Mouse (Mus musculus): Measurements from ENCODE around the gene Nol3. TPM values are rescaled to one million over a fixed set of nuclear protein-coding genes. Genes with fewer than 3 reads are reported as not detected.

Gene Nol3
- polyA plus RNA-seq, 1 experiment from 2014 or later: 3.1 TPM

GRCm38 (mm10) chr8:105305211-105306145 is 29.5 kb downstream of the Nol3 start, which contains the start of gene Elmo3:
TSS of gene Elmo3 (plus strand) at chr8:105305601.
- WGBS: 6% methylated on average over 27 of the region's 30 CpGs

GRCm38 (mm10) chr8:105306146-105306691 is 30.3 kb downstream of the Nol3 start:
- WGBS: 34% methylated on average over 5 of the region's 5 CpGs

More at GRCm38 (mm10) chr8:105305211-105306145, 29.5 kb downstream of the Nol3 start, which contains the start of gene Elmo3:
- no peaks in the 10 kb centered on the region for H3K9me3 ChIP-seq
- H3K4me3 ChIP-seq: peak within 1 kb of the TSS; percentile 38
- ATAC-seq (ENCODE audit: insufficient number of reproducible peaks, low FRiP score, low TSS enrichment, low read depth): peak; percentile 64
- H3K4me2 ChIP-seq: peak within 1 kb of the TSS; percentile 75
- H3K4me1 ChIP-seq: peaks cover 28% of the 10 kb centered on the region
- H3K36me3 ChIP-seq: peaks cover 66% of the 10 kb centered on the region
- H3K9ac ChIP-seq: peak within 1 kb of the TSS; percentile 42
- no peaks in the 10 kb centered on the region for H3K27me3 ChIP-seq
- H3K27ac ChIP-seq: peak within 1 kb of the TSS; percentile 83

GRCm38 (mm10) chr8:105307670-105308069 is 31.7 kb downstream of the Nol3 start:
- H3K4me1 ChIP-seq: peaks cover 28% of the 10 kb centered on the region
- H3K9me3 ChIP-seq: no peaks in the 10 kb centered on the region
- ATAC-seq (ENCODE audit: insufficient number of reproducible peaks, low FRiP score, low TSS enrichment, low read depth): no peak
- no peak overlapping the region for H3K9ac ChIP-seq
- H3K36me3 ChIP-seq: peaks cover 66% of the 10 kb centered on the region
- H3K4me2 ChIP-seq: no peak overlapping the region
- no peaks in the 10 kb centered on the region for H3K27me3 ChIP-seq
- H3K4me3 ChIP-seq: no peak overlapping the region
- no peak overlapping the region for H3K27ac ChIP-seq
- 94% methylated on average over 13 of the region's 13 CpGs for WGBS

More at GRCm38 (mm10) chr8:105306146-105306691, 30.3 kb downstream of the Nol3 start:
- H3K27ac ChIP-seq: peak overlapping the region; percentile 83
- H3K4me1 ChIP-seq: peaks cover 28% of the 10 kb centered on the region
- peak overlapping the region; percentile 75 for H3K4me2 ChIP-seq
- no peak; the same call in 1 of the 2 replicates for ATAC-seq (ENCODE audit: insufficient number of reproducible peaks, low FRiP score, low TSS enrichment, low read depth)
- H3K9me3 ChIP-seq: no peaks in the 10 kb centered on the region
- peak overlapping the region; percentile 42; the same call in 1 of the 2 replicates for H3K9ac ChIP-seq
- H3K27me3 ChIP-seq: no peaks in the 10 kb centered on the region
- peaks cover 64% of the 10 kb centered on the region for H3K36me3 ChIP-seq
- peak overlapping the region; percentile 38 for H3K4me3 ChIP-seq

- H3K36me3 ChIP-seq: peaks cover 68% of the 10 kb centered on the region
These were observed 32.5 kb downstream of the Nol3 start for GRCm38 (mm10) chr8:105308428-105308827.

GRCm38 (mm10) chr8:105309142-105309847 is 33.4 kb downstream of the Nol3 start:
- peaks cover 73% of the 10 kb centered on the region for H3K36me3 ChIP-seq
- 76% methylated on average over 15 of the region's 15 CpGs for WGBS
- peaks cover 22% of the 10 kb centered on the region for H3K4me1 ChIP-seq
- no peak for ATAC-seq (ENCODE audit: insufficient number of reproducible peaks, low FRiP score, low TSS enrichment, low read depth)
- no peak overlapping the region for H3K4me3 ChIP-seq
- H3K27ac ChIP-seq: no peak overlapping the region
- H3K9ac ChIP-seq: no peak overlapping the region
- no peaks in the 10 kb centered on the region for H3K27me3 ChIP-seq
- H3K4me2 ChIP-seq: no peak overlapping the region
- no peaks in the 10 kb centered on the region for H3K9me3 ChIP-seq

More at GRCm38 (mm10) chr8:105308428-105308827, 32.5 kb downstream of the Nol3 start:
- H3K9me3 ChIP-seq: no peaks in the 10 kb centered on the region
- no peak overlapping the region for H3K4me3 ChIP-seq
- H3K27me3 ChIP-seq: no peaks in the 10 kb centered on the region
- no peak overlapping the region for H3K9ac ChIP-seq
- H3K4me1 ChIP-seq: peaks cover 28% of the 10 kb centered on the region
- ATAC-seq (ENCODE audit: insufficient number of reproducible peaks, low FRiP score, low TSS enrichment, low read depth): no peak
- no peak overlapping the region for H3K27ac ChIP-seq
- H3K4me2 ChIP-seq: no peak overlapping the region
- WGBS: 92% methylated on average over 10 of the region's 10 CpGs

- no peak overlapping the region for H3K4me3 ChIP-seq
- ATAC-seq (ENCODE audit: insufficient number of reproducible peaks, low FRiP score, low TSS enrichment, low read depth): no peak
- H3K4me1 ChIP-seq: peaks cover 14% of the 10 kb centered on the region
- no peaks in the 10 kb centered on the region for H3K9me3 ChIP-seq
- peaks cover 76% of the 10 kb centered on the region for H3K36me3 ChIP-seq
- no peak overlapping the region for H3K9ac ChIP-seq
- no peak overlapping the region for H3K4me2 ChIP-seq
- no peaks in the 10 kb centered on the region for H3K27me3 ChIP-seq
- no peak overlapping the region for H3K27ac ChIP-seq
- WGBS: 84% methylated on average over 8 of the region's 8 CpGs
These were observed 34.2 kb downstream of the Nol3 start for GRCm38 (mm10) chr8:105310118-105310517.

GRCm38 (mm10) chr8:105311718-105312117 is 35.8 kb downstream of the Nol3 start:
- no peaks in the 10 kb centered on the region for H3K27me3 ChIP-seq
- no peak overlapping the region for H3K27ac ChIP-seq
- no peak overlapping the region for H3K4me2 ChIP-seq
- H3K9ac ChIP-seq: no peak overlapping the region
- 88% methylated on average over 1 of the region's 1 CpGs for WGBS
- no peak for ATAC-seq (ENCODE audit: insufficient number of reproducible peaks, low FRiP score, low TSS enrichment, low read depth)
- no peaks in the 10 kb centered on the region for H3K9me3 ChIP-seq
- no peak overlapping the region for H3K4me3 ChIP-seq
- H3K4me1 ChIP-seq: no peaks in the 10 kb centered on the region
- peaks cover 89% of the 10 kb centered on the region for H3K36me3 ChIP-seq

GRCm38 (mm10) chr8:105312891-105313481 is 37.0 kb downstream of the Nol3 start:
- Histone ChIP-seq H3K9ac (no peak overlapping the region), H3K9me3 (no peaks in the 10 kb centered on the region), H3K4me2 (no peak overlapping the region), H3K27me3 (no peaks in the 10 kb centered on the region), H3K36me3 (peaks cover 92% of the 10 kb centered on the region), H3K4me1 (no peaks in the 10 kb centered on the region), H3K4me3 (no peak overlapping the region), H3K27ac (no peak overlapping the region)
- no peak for ATAC-seq (ENCODE audit: insufficient number of reproducible peaks, low FRiP score, low TSS enrichment, low read depth)
- WGBS: 89% methylated on average over 8 of the region's 8 CpGs

- Histone ChIP-seq H3K4me2 (no peak overlapping the region), H3K4me3 (no peak overlapping the region), H3K27ac (no peak overlapping the region), H3K9me3 (no peaks in the 10 kb centered on the region), H3K9ac (no peak overlapping the region), H3K4me1 (no peaks in the 10 kb centered on the region), H3K27me3 (no peaks in the 10 kb centered on the region), H3K36me3 (peaks cover 91% of the 10 kb centered on the region)
- 85% methylated on average over 9 of the region's 9 CpGs for WGBS
- ATAC-seq (ENCODE audit: insufficient number of reproducible peaks, low FRiP score, low TSS enrichment, low read depth): no peak
These were observed 37.9 kb downstream of the Nol3 start for GRCm38 (mm10) chr8:105313622-105314402.

GRCm38 (mm10) chr8:105315073-105315769 is 39.3 kb downstream of the Nol3 start:
- H3K9me3 ChIP-seq: no peaks in the 10 kb centered on the region
- WGBS: 84% methylated on average over 18 of the region's 18 CpGs
- H3K4me2 ChIP-seq: no peak overlapping the region
- no peak overlapping the region for H3K9ac ChIP-seq
- H3K4me3 ChIP-seq: no peak overlapping the region
- H3K36me3 ChIP-seq: peaks cover 92% of the 10 kb centered on the region
- no peaks in the 10 kb centered on the region for H3K4me1 ChIP-seq
- H3K27ac ChIP-seq: no peak overlapping the region
- H3K27me3 ChIP-seq: no peaks in the 10 kb centered on the region
- no peak for ATAC-seq (ENCODE audit: insufficient number of reproducible peaks, low FRiP score, low TSS enrichment, low read depth)
